Mouse (Mus musculus): ENCODE measurements around the gene Vmn1r72.
"Not testable (repeated sequence)": the region's sequence is repeated elsewhere in the genome, so short reads cannot be mapped to it uniquely, and the experiment has no call there.

Vmn1r72 gene

DNA sequence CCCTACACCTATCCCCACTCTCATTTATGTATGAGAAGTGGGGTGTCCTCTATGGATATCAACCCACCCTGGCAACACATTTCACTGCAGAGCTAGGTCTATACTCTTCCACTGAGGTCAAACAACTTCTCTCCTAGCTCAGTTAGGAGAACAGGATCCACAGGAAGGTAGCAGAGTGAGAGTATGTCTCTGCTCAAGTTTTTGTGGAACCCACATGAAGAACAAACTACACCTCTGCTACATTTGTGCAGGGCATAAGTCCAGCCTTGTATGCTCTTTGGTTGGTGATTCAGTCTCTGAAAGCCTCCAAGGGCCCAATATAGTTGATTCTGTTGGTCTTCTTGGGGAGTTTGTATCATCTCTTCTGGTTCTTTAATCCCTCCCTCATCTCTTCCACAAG lies at the start of gene Vmn1r72:
Gene Vmn1r72, minus strand, starts transcription at position 101 of the 400 bp plus-strand sequence.
- not testable (repeated sequence) for DNase-seq

DNA sequence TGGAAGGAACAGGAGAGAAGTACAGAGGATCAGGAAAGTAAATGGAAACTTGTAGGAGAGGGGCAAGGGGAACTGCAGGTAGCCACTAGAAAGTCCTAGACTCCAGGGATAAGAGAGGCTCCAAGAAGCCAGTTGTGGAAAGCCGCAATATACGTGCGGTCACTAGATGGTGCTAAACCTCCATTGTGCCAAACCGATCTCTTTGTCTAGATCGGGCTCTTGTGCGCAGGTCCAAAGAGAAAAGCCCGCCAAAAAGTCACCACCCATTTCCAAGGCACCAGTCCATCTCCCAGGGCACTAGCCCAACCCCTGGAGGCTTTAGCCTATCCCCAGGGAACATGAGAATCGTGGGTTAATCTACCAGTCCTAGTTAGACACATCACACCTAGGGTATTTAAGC lies 62.9 kb downstream of the Vmn1r72 start:
- DNase-seq: not testable (repeated sequence)
